ENCODE assay signal across 13 mouse cellular contexts in the genomic region with DNA sequence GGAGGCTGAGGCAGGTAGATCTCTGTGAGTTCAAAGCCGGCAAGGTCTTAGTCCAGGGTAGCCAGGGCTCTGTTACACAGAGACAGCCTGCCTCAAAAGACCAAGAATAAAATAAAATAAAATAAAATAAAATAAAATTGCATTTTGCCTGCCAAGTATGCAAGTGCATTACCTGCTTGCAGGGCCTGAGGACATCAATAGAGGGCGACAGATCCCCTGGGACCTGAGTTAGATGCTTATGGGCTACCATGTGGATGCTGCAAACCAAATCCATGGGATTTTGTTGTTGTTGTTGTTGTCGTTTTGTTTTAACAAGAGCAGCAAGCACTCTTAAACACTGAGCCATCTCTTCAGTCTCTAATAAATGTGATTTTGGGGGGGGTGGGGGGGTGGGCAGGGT. TPM values are rescaled to one million over a fixed set of nuclear protein-coding genes. Genes with fewer than 3 reads are reported as not detected.
DNase-seq lines count a peak whose midpoint lies in the region; ATAC-seq and TF ChIP-seq lines count a peak whose summit lies in the region.
"Had no signal": no experiment of that assay in that cellular context is flagged by ENCODE, and none has a peak within 500 bp of the region (broad histone marks: within the 10 kb centered on the region; RNA-seq: fewer than 3 reads in every experiment).

No protein-coding gene starts in this region.

- TF ChIP-seq CTCF in intestine, postnatal 0 days (IDR thresholded peaks at IDR 0.05; ENCODE audit: low read depth): peak; percentile 56

- no peak overlapping the region for H3K4me3 ChIP-seq in intestine, postnatal 0 days (ENCODE audit: low read depth, low read length)
- H3K4me3 ChIP-seq in intestine, embryonic 16.5 days (ENCODE audit: low read length): no peak overlapping the region
- no peak overlapping the region for H3K4me3 ChIP-seq in midbrain, embryonic 14.5 days (replicated peaks; ENCODE audit: low read depth, low read length)
- H3K4me3 ChIP-seq in midbrain, embryonic 16.5 days (ENCODE audit: low read depth, low read length): no peak overlapping the region
- H3K4me3 ChIP-seq: hindbrain, embryonic 13.5 days; limb, embryonic 15.5 days; neural tube, embryonic 13.5 days had no signal

- H3K4me2 ChIP-seq in intestine, postnatal 0 days (replicated peaks; ENCODE audit: low read depth): no peak overlapping the region
- H3K4me2 ChIP-seq in intestine, embryonic 16.5 days (ENCODE audit: low read depth, low read length): no peak overlapping the region
- no peak overlapping the region for H3K4me2 ChIP-seq in midbrain, embryonic 14.5 days (ENCODE audit: low read length)
- no peak overlapping the region for H3K4me2 ChIP-seq in midbrain, embryonic 16.5 days (ENCODE audit: low read length)
- H3K4me2 ChIP-seq: hindbrain, embryonic 13.5 days; limb, embryonic 15.5 days; neural tube, embryonic 13.5 days had no signal

- H3K27me3 ChIP-seq in intestine, postnatal 0 days (replicated peaks; ENCODE audit: control insufficient read depth, insufficient read depth, low read length): peaks cover 5% of the 10 kb centered on the region
- no peaks in the 10 kb centered on the region for H3K27me3 ChIP-seq in intestine, embryonic 16.5 days (replicated peaks; ENCODE audit: control insufficient read depth, insufficient read depth, low read length)
- peaks cover 21% of the 10 kb centered on the region for H3K27me3 ChIP-seq in midbrain, embryonic 14.5 days (ENCODE audit: control insufficient read depth, insufficient read depth, low read length)
- peaks cover 6% of the 10 kb centered on the region for H3K27me3 ChIP-seq in midbrain, embryonic 16.5 days (ENCODE audit: control insufficient read depth, insufficient read depth, low read depth, low read length)
- peaks cover 3% of the 10 kb centered on the region for H3K27me3 ChIP-seq in splenic B cell, adult 2 months (ENCODE audit: control insufficient read depth, insufficient read depth, low read length, poor library complexity, severe bottlenecking)

- no peak overlapping the region for H3K9ac ChIP-seq in intestine, postnatal 0 days (ENCODE audit: low read depth, low read length)
- no peak overlapping the region for H3K9ac ChIP-seq in intestine, embryonic 16.5 days (ENCODE audit: low read depth, low read length)
- no peak overlapping the region for H3K9ac ChIP-seq in midbrain, embryonic 14.5 days (replicated peaks; ENCODE audit: low read length)
- H3K9ac ChIP-seq in midbrain, embryonic 16.5 days (ENCODE audit: low read depth, low read length): no peak overlapping the region
- H3K9ac ChIP-seq: hindbrain, embryonic 13.5 days; limb, embryonic 15.5 days; neural tube, embryonic 13.5 days had no signal

- DNase-seq in midbrain, embryonic 14.5 days: peak; percentile 12
- DNase-seq in ES-CJ7 (ENCODE audit: low read depth, low spot score): peak; percentile 60
- DNase-seq in splenic B cell, adult 2 months (ENCODE audit: low read depth, low spot score): peak; percentile 47
- no peak for DNase-seq in layer of hippocampus, postnatal 36 days
- DNase-seq: adrenal gland, adult 2 months; right cerebral cortex, adult 18-20 months had no signal

- WGBS in intestine, postnatal 0 days: 38% methylated on average over 3 of the region's 3 CpGs
- WGBS in intestine, embryonic 16.5 days: 45% methylated on average over 3 of the region's 3 CpGs
- WGBS in midbrain, embryonic 14.5 days: 51% methylated on average over 3 of the region's 3 CpGs
- 35% methylated on average over 3 of the region's 3 CpGs for WGBS in midbrain, embryonic 16.5 days

- no peak for ATAC-seq in intestine, postnatal 0 days
- no peak for ATAC-seq in intestine, embryonic 16.5 days
- no peak for ATAC-seq in midbrain, embryonic 14.5 days (ENCODE audit: low FRiP score, low TSS enrichment)
- no peak for ATAC-seq in midbrain, embryonic 16.5 days

- no peaks in the 10 kb centered on the region for H3K36me3 ChIP-seq in intestine, postnatal 0 days (ENCODE audit: control insufficient read depth, insufficient read depth)
- H3K36me3 ChIP-seq in intestine, embryonic 16.5 days (ENCODE audit: control insufficient read depth, insufficient read depth, low read length): no peaks in the 10 kb centered on the region
- no peaks in the 10 kb centered on the region for H3K36me3 ChIP-seq in midbrain, embryonic 14.5 days (ENCODE audit: control insufficient read depth, insufficient read depth, low read length)
- no peaks in the 10 kb centered on the region for H3K36me3 ChIP-seq in midbrain, embryonic 16.5 days (ENCODE audit: control insufficient read depth, insufficient read depth, low read length)
- H3K36me3 ChIP-seq in splenic B cell, adult 2 months (ENCODE audit: control insufficient read depth, insufficient read depth, low read length, poor library complexity, severe bottlenecking): no peaks in the 10 kb centered on the region
- H3K36me3 ChIP-seq: hindbrain, embryonic 13.5 days; limb, embryonic 15.5 days; neural tube, embryonic 13.5 days had no signal

- H3K27ac ChIP-seq in intestine, postnatal 0 days (ENCODE audit: low read depth, low read length): no peak overlapping the region
- no peak overlapping the region for H3K27ac ChIP-seq in intestine, embryonic 16.5 days (ENCODE audit: low read length)
- H3K27ac ChIP-seq in midbrain, embryonic 14.5 days (replicated peaks; ENCODE audit: low read depth, low read length): no peak overlapping the region
- H3K27ac ChIP-seq in midbrain, embryonic 16.5 days (ENCODE audit: low read length): no peak overlapping the region
- H3K27ac ChIP-seq: hindbrain, embryonic 13.5 days; limb, embryonic 15.5 days; neural tube, embryonic 13.5 days had no signal

- peaks cover 12% of the 10 kb centered on the region for H3K4me1 ChIP-seq in intestine, postnatal 0 days (replicated peaks; ENCODE audit: control insufficient read depth, insufficient read depth, low read length)
- H3K4me1 ChIP-seq in intestine, embryonic 16.5 days (ENCODE audit: control insufficient read depth, insufficient read depth, low read length): peaks cover 24% of the 10 kb centered on the region
- peaks cover 6% of the 10 kb centered on the region; the same call in 1 of the 2 replicates for H3K4me1 ChIP-seq in midbrain, embryonic 14.5 days (ENCODE audit: control insufficient read depth, insufficient read depth, low read length)
- peaks cover 4% of the 10 kb centered on the region; the same call in 1 of the 2 replicates for H3K4me1 ChIP-seq in midbrain, embryonic 16.5 days (ENCODE audit: control insufficient read depth, insufficient read depth, low read length)

- H3K9me3 ChIP-seq in intestine, postnatal 0 days (ENCODE audit: control insufficient read depth): no peaks in the 10 kb centered on the region
- H3K9me3 ChIP-seq in intestine, embryonic 16.5 days (ENCODE audit: control insufficient read depth, low read length): no peaks in the 10 kb centered on the region
- no peaks in the 10 kb centered on the region for H3K9me3 ChIP-seq in midbrain, embryonic 14.5 days (ENCODE audit: control insufficient read depth, low read length)
- no peaks in the 10 kb centered on the region for H3K9me3 ChIP-seq in midbrain, embryonic 16.5 days (replicated peaks; ENCODE audit: control insufficient read depth, low read length, poor library complexity, severe bottlenecking)
- H3K9me3 ChIP-seq: hindbrain, embryonic 13.5 days; limb, embryonic 15.5 days; neural tube, embryonic 13.5 days had no signal

RNA-seq across cellular contexts. Expression of a gene that starts 3.3 kb away (rescaled TPM):
- 0.42 and 0.43 TPM in 2 replicates for polyA plus RNA-seq in intestine, postnatal 0 days (2015; fragmentation: Nextera tagmentation; extraction: Ambion mirVana)
- polyA plus RNA-seq in intestine, embryonic 16.5 days (2015; fragmentation: Nextera tagmentation; extraction: Ambion mirVana): 1.3 and 2.1 TPM in 2 replicates
- 4.3 and 10.4 TPM in 2 replicates for polyA plus RNA-seq in midbrain, embryonic 14.5 days (2014; fragmentation: Nextera tagmentation; extraction: Ambion mirVana)
- 5.1 and 7.2 TPM in 2 replicates for polyA plus RNA-seq in midbrain, embryonic 16.5 days (2015; fragmentation: Nextera tagmentation; extraction: Ambion mirVana)
- 10 to 100 TPM; 10.9 to 11.1 TPM for total RNA-seq in layer of hippocampus, postnatal 36 days (2021)
- total RNA-seq: megakaryocyte-erythroid progenitor cell, adult 5-6 weeks had no signal

RNA-seq across cellular contexts. Expression of a gene that starts 10.5 kb away (rescaled TPM):
- polyA plus RNA-seq in intestine, postnatal 0 days (2015; fragmentation: Nextera tagmentation; extraction: Ambion mirVana): 716 and 774 TPM in 2 replicates
- polyA plus RNA-seq in intestine, embryonic 16.5 days (2015; fragmentation: Nextera tagmentation; extraction: Ambion mirVana): 1,478 and 1,683 TPM in 2 replicates
- 1,083 and 1,099 TPM in 2 replicates for polyA plus RNA-seq in midbrain, embryonic 14.5 days (2014; fragmentation: Nextera tagmentation; extraction: Ambion mirVana)
- 1,061 and 1,062 TPM in 2 replicates for polyA plus RNA-seq in midbrain, embryonic 16.5 days (2015; fragmentation: Nextera tagmentation; extraction: Ambion mirVana)
- 100 to 1,000 TPM; 416 to 445 TPM for total RNA-seq in layer of hippocampus, postnatal 36 days (2021)

RNA-seq across cellular contexts. Expression of a gene that starts 15.7 kb away (rescaled TPM):
- 18.3 and 18.7 TPM in 2 replicates for polyA plus RNA-seq in intestine, postnatal 0 days (2015; fragmentation: Nextera tagmentation; extraction: Ambion mirVana)
- polyA plus RNA-seq in intestine, embryonic 16.5 days (2015; fragmentation: Nextera tagmentation; extraction: Ambion mirVana): 21.5 and 22.6 TPM in 2 replicates
- 2.2 and 4.5 TPM in 2 replicates for polyA plus RNA-seq in midbrain, embryonic 14.5 days (2014; fragmentation: Nextera tagmentation; extraction: Ambion mirVana)
- polyA plus RNA-seq in midbrain, embryonic 16.5 days (2015; fragmentation: Nextera tagmentation; extraction: Ambion mirVana): 3.1 and 3.2 TPM in 2 replicates
- total RNA-seq in layer of hippocampus, postnatal 36 days (2021): 1 to 10 TPM; 1.8 TPM

RNA-seq across cellular contexts. Expression of a gene that starts 18.6 kb away (rescaled TPM):
- polyA plus RNA-seq in intestine, postnatal 0 days (2015; fragmentation: Nextera tagmentation; extraction: Ambion mirVana): 40.4 and 42.3 TPM in 2 replicates
- 60.0 and 63.8 TPM in 2 replicates for polyA plus RNA-seq in intestine, embryonic 16.5 days (2015; fragmentation: Nextera tagmentation; extraction: Ambion mirVana)
- 56.4 and 62.4 TPM in 2 replicates for polyA plus RNA-seq in midbrain, embryonic 14.5 days (2014; fragmentation: Nextera tagmentation; extraction: Ambion mirVana)
- polyA plus RNA-seq in midbrain, embryonic 16.5 days (2015; fragmentation: Nextera tagmentation; extraction: Ambion mirVana): 70.3 TPM in 2 replicates
- 10 to 100 TPM; 31.9 to 38.2 TPM for total RNA-seq in layer of hippocampus, postnatal 36 days (2021)

RNA-seq across cellular contexts. Expression of a gene that starts 31.4 kb away (rescaled TPM):
- polyA plus RNA-seq in intestine, postnatal 0 days (2015; fragmentation: Nextera tagmentation; extraction: Ambion mirVana): 9.7 and 10.3 TPM in 2 replicates
- polyA plus RNA-seq in intestine, embryonic 16.5 days (2015; fragmentation: Nextera tagmentation; extraction: Ambion mirVana): 7.1 and 10.1 TPM in 2 replicates
- polyA plus RNA-seq in midbrain, embryonic 14.5 days (2014; fragmentation: Nextera tagmentation; extraction: Ambion mirVana): 27.5 and 29.0 TPM in 2 replicates
- polyA plus RNA-seq in midbrain, embryonic 16.5 days (2015; fragmentation: Nextera tagmentation; extraction: Ambion mirVana): 18.7 and 24.1 TPM in 2 replicates
- total RNA-seq in layer of hippocampus, postnatal 36 days (2021): 100 to 1,000 TPM; 117 to 118 TPM

Comparison
In these comparisons a context has a peak if more than half of its experiments do, and no peak if none do; other contexts are left out.
1. DNase-seq: peak in midbrain, embryonic 14.5 days (single experiment), ES-CJ7 (single experiment) and splenic B cell, adult 2 months (single experiment); none in layer of hippocampus, postnatal 36 days (0 of 2).